Mouse (Mus musculus) G1E (cell line): ENCODE data around the gene Cdipt.

ENCODE experiments used
- CTCF ChIP-seq: IDR thresholded peaks from 2 replicates; pipeline ENCODE4 v1.5.1; 2012; ENCODE audit warnings: low read depth, low read length, inconsistent platforms, mixed read lengths
- GATA1 ChIP-seq: IDR thresholded peaks from 2 replicates; pipeline ENCODE4 v1.6.1; 2012; ENCODE audit warnings: borderline replicate concordance, low read length, inconsistent platforms, mixed read lengths

- TF ChIP-seq CTCF, result no peak
- no peak for TF ChIP-seq GATA1
Measured at GRCm38 (mm10) chr7:127020901-127021562, 45.3 kb downstream of the Cdipt start, which contains the start of the genes Gm42742 and Prrt2.
